Mouse (Mus musculus) left cerebral cortex, postnatal 14 days (tissue): ENCODE measurements at regions not wholly inside any gene's neighbourhood (a gene's known extent, or its start where the extent isn't known, plus 50 kb on each side); places are given as distances from the start of the nearest gene placed in this dataset.

Experiments used
- DNase-seq, 2 experiments: peaks; one replicate each; pipeline ENCODE4 v3.0.0; 2021 to 2022; ENCODE audit warnings: low spot score in 2 of 2, mixed read lengths in 1 of 2
- intact Hi-C: fragments of 180-260 bp; cut with DNase I; formaldehyde crosslinking; loops from one replicate; pipeline ENCODE4 v1.15.1; 2025

DNA sequence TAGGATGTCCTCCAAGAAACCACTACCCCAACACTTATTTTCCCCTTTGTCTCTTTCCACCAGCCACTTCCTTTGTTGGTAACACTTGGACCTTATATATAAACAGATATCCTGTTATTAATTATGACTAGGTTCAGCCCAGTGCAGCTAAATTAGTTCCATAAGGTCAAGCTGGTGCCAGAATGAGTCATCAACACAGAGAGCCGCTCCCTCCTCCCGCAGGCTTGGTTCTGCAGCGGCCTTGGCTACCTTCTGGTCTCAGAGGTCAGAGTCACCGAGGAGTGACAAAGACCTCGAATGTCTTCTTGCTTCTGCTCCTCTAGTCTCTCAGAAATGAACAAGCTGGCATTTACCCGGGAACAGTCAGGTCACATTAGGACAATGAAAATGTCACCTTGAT lies 106.5 kb upstream of the Plcz1 start:
- DNase-seq: no peak
- intact Hi-C loops: no loop called here

- intact Hi-C loops: no loop called here
- DNase-seq: no peak
Measured at GRCm38 (mm10) chr6:140133734-140134133, 92.5 kb upstream of the Plcz1 start.

GRCm38 (mm10) chr6:140126645-140127044 lies 85.4 kb upstream of the Plcz1 start:
- DNase-seq: no peak
- intact Hi-C loops: no loop called here

- DNase-seq: peak in 1 of 2 experiments; percentile 10
- intact Hi-C loops: no loop called here
Measured at GRCm38 (mm10) chr6:140114024-140114423, 72.8 kb upstream of the Plcz1 start.

DNA sequence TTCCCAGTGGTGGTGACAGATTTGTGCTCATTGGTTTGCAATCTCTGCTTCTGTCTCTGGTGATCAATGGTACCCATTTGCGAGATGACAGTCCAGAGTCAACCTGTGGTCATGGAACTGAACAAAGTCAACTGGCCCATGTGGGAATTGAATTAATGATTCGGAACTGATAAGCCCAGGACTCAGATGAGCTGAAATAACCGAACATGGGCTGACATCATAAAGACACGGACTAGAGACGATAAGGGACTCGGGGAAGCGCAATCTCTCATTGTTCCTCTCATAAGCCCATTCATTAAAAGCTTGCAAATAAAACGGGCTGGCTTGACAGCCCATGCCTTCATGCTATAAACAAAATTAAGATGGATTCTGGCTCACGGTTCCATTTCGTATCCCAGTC lies 70.8 kb upstream of the Plcz1 start:
- no peak for DNase-seq
- intact Hi-C loops: no loop called here

GRCm38 (mm10) chr6:140108083-140108482 lies 66.8 kb upstream of the Plcz1 start:
- intact Hi-C loops: no loop called here

DNA sequence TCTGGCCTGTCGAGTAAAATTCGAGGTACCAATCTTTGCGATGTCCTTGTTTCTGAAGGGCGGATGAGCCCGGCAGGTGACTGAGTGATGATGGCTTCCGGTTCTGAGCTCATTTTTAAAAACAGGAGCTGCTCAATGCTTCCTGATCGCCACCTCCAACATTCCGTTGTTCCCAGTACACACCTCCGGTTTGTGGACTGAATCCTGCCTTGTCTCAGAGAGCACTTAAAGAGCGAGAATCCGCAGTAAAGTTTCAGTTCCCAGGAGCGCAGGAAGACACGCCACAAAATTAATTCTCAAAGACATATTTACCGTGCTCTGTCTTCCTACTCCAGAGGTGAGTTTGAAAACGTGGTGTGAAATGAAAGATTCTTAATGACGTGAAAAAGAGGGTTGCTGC lies 66.4 kb upstream of the Plcz1 start:
- intact Hi-C loops: no loop called here
- no peak for DNase-seq

More at GRCm38 (mm10) chr6:140108083-140108482, 66.8 kb upstream of the Plcz1 start:
- no peak for DNase-seq

- DNase-seq: no peak
- intact Hi-C loops: no loop called here
Measured at GRCm38 (mm10) chr6:140106141-140106540, 64.9 kb upstream of the Plcz1 start.

DNA sequence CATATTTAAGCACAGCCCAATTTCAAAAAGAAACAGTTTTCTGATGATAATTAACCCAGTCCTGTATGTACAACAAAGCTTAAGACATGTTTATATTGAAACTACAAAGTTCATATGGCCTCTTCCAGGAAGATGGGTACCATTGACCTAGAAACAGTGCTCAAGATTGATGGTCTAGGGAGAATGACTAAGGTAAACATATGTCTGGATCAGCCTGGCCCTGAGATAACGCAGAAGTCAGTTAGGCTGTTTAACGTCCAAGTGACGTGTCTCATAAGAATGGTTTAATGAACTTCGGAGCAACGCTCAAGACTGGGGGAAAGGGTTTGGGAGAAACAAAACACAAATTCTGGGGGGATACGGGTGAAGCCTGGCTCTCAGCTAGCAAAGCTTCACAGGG lies 60.8 kb upstream of the Plcz1 start:
- intact Hi-C loops: no loop called here
- DNase-seq: no peak

DNA sequence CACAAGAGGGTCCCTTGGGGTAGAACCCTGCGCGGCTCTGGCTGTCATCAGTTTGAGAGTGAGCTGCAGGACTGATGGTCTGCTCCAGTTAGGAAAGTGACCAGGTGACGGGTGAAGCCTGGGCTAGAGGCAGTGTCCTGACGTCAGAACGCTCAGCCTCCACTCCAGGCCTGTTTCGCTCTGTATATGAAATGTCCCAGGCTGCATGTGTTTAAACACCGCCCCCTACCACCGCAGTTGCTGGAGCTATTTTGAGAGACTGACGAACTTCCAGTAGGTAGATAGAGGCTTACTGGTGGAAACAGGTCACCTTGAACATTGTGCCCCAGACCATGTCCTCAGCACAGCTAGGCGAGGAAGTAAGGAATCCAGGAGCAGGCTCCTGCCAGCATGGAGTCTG lies 54.2 kb upstream of the Plcz1 start:
- no peak for DNase-seq
- intact Hi-C loops: no loop called here
